Mouse (Mus musculus) cerebral cortex, adult 2 months (tissue): Measurements from ENCODE around the gene Nup107.

Source experiments
- WGBS: fragments of 180-500 bp; shearing (Covaris S2); methylation state at CpG from one replicate; pipeline ENCODE4 v1.1.7; 2018; 5-methylcytosine and 5-hydroxymethylcytosine counted together

The Nup107 gene

GRCm38 (mm10) chr10:117737498-117737897, 55.0 kb downstream of the Nup107 start:
- WGBS = 96% methylated on average over 8 of the region's 8 CpGs

- 84% methylated on average over 4 of the region's 4 CpGs for WGBS
Observed at GRCm38 (mm10) chr10:117737075-117737474, 55.4 kb downstream of the Nup107 start.

- WGBS = 96% methylated on average over 5 of the region's 5 CpGs
Observed at GRCm38 (mm10) chr10:117736573-117736972, 55.9 kb downstream of the Nup107 start.

GRCm38 (mm10) chr10:117735396-117735795, 57.1 kb downstream of the Nup107 start:
- 91% methylated on average over 12 of the region's 12 CpGs for WGBS

- WGBS = 81% methylated on average over 10 of the region's 10 CpGs
Observed at GRCm38 (mm10) chr10:117734104-117734852, 58.2 kb downstream of the Nup107 start.

GRCm38 (mm10) chr10:117733626-117734025, 58.9 kb downstream of the Nup107 start:
- WGBS = 89% methylated on average over 8 of the region's 8 CpGs

- 87% methylated on average over 14 of the region's 14 CpGs for WGBS
Observed at GRCm38 (mm10) chr10:117732962-117733592, 59.4 kb downstream of the Nup107 start.

- 98% methylated on average over 5 of the region's 5 CpGs for WGBS
Observed at GRCm38 (mm10) chr10:117732184-117732583, 60.3 kb downstream of the Nup107 start.

GRCm38 (mm10) chr10:117731244-117732101, 61.0 kb downstream of the Nup107 start:
- WGBS = 55% methylated on average over 15 of the region's 15 CpGs

- 94% methylated on average over 12 of the region's 12 CpGs for WGBS
Observed at GRCm38 (mm10) chr10:117730637-117731203, 61.8 kb downstream of the Nup107 start.

GRCm38 (mm10) chr10:117730140-117730539, 62.4 kb downstream of the Nup107 start:
- WGBS = 96% methylated on average over 7 of the region's 7 CpGs

- WGBS = 75% methylated on average over 11 of the region's 11 CpGs
Observed at GRCm38 (mm10) chr10:117729139-117729814, 63.2 kb downstream of the Nup107 start.

- WGBS = 88% methylated on average over 5 of the region's 5 CpGs
Observed at GRCm38 (mm10) chr10:117728574-117728973, 63.9 kb downstream of the Nup107 start.

- 66% methylated on average over 9 of the region's 9 CpGs for WGBS
Observed at GRCm38 (mm10) chr10:117727518-117728110, 64.9 kb downstream of the Nup107 start.

- WGBS = 98% methylated on average over 4 of the region's 4 CpGs
Observed at GRCm38 (mm10) chr10:117726888-117727385, 65.6 kb downstream of the Nup107 start.

GRCm38 (mm10) chr10:117726350-117726749, 66.2 kb downstream of the Nup107 start:
- 82% methylated on average over 4 of the region's 4 CpGs for WGBS

- WGBS = 78% methylated on average over 7 of the region's 7 CpGs
Observed at GRCm38 (mm10) chr10:117725671-117726070, 66.8 kb downstream of the Nup107 start.

GRCm38 (mm10) chr10:117724804-117725361, 67.6 kb downstream of the Nup107 start:
- 87% methylated on average over 3 of the region's 3 CpGs for WGBS

- WGBS = 82% methylated on average over 5 of the region's 5 CpGs
Observed at GRCm38 (mm10) chr10:117724136-117724718, 68.3 kb downstream of the Nup107 start.
